Mouse (Mus musculus) cerebellum, adult 18-20 months (tissue): ENCODE results near the gene Gm10073.

Experiments
- DNase-seq, 2 experiments: peaks; one replicate each; pipeline ENCODE4 v3.0.0; 2021

Gene Gm10073

DNA sequence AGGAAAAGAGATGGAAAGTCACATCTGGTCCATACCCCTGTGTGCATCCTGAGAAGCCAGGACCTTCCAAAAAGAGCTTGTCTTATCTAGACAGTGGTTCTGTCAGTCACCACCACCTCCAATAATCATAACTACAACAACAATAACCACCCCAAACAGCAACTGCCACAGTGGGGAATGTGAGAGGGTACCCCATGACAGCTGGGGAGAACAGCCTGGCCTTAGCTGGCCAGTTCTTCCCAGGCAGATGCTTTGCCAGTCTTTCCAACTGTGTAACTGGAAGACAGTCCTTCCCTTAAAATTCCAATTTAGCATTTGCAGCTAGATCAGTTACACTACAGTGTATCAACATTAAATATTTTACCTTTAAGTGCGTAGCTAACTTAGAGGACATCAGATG is 22.4 kb downstream of the Gm10073 start:
- no peak for DNase-seq

DNA sequence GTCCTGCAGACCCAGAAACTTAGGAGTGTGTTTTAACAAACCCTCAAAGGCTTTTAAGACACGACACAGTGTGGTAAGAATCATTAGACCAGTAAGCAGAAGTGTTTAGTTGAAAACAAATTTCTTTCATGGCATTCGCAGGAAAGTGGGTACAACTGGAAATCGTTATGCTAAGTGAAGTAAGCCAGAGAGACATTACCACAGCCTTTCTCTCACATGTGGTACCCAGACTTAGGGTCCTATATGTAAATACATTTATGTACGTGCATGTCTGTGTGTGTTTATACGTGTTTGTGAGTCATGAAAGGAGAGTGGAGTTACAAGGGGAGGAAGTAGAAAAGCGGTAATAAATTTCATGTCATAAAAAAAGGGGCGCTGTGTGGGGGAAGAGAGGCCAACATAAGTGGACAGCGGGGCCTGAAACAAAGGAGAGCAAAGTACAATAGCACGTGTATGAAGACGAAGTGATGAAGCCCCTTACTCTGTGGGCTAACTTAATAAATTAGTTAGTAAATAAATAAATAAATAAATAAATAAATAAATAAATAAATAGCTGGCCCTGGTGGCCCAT is 24.8 kb downstream of the Gm10073 start:
- DNase-seq: no peak

DNA sequence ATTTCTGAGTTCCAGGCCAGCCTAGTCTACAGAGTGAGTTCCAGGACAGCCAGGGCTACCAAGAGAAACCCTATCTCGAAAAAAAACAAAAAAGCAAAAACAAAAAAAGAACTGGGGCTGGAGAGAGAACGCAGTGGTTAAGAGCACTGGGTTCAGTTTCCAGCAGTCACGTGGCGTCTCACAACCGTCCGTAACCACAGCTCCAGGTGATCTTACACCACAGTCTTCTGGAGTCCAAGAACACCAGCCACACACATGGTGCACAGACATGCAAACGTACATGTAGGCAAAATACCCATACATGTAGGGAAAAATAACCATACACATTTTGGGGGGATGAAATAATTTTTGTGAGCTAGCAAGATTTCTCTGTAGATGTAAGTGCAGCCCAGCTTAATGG is 26.5 kb downstream of the Gm10073 start:
- DNase-seq: no peak

DNA sequence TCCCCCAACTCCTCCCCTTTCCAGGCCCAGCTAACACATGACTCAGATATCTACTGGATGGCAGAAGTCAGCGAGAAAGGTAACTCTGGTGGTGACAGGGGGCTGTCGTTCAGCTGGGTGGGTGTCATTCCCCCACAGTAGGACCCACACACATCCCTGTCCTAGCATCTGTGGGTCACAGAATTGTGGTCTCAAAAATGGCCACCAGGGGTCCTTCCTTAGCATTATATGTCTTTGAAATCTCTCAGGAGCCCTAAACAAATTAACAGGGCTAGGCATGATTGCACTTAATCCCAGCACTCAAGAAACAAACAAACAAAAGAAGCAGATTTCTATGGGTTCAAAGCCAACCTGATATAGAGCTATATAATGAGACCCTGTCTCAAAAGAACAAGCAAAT is 28.1 kb downstream of the Gm10073 start:
- no peak for DNase-seq

DNA sequence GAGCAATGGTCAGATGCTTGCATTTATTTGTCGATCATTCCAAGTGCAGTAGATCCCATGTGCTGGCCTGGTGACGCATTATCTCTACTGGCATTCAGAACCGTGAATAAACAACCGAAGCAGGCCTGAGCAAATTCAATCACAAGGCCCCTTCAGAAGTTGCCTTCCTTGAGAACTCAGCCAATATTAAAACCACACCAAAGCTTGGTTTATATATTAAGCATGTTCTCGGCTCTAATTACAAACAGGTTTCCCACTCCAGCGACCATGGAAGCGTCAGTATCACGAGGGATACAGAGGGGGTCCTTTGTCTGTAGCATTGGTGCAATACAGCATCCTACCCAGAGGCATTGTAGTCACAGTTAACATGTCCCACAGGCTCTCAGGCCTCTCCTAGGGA is 30.2 kb downstream of the Gm10073 start:
- no peak for DNase-seq

DNA sequence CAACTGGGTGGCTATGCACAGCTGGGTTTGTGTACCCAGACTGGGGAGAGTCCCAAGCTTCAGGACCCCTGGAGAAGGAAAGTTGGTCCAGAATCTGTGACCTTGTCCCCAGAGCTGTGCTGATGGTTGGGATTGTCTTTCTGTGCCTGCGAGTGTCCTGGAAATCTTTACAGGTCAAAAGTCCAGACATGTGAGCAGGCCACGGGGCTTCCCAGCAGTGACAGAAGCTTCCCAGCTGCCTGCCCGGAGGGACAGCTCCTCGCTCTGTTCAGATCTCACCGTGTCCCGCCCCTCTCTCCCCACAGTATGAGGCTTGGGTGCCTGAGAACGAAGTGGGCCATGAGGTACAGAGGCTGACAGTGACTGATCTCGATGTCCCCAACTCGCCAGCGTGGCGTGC is 32.3 kb downstream of the Gm10073 start:
- no peak for DNase-seq

DNA sequence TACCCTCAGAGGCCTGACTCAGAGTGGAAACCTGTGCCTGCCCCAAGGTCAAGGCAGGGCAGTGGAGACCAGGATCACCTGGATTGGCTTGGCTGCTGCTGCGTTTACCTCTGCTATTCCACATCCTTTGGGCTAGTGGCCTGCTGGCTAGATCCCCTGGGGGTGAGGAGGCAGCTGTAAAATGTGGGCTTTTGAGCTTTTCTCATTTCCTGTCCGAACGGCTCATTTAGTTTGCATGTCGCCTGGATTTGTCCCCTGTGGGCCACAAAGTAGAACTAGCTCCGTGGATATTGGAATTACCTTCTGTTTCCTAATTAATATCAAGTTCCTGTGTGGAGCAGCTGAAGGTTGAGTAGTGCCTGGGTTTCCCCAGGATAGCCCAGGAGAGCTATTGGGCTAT is 34.1 kb downstream of the Gm10073 start:
- DNase-seq: no peak

DNA sequence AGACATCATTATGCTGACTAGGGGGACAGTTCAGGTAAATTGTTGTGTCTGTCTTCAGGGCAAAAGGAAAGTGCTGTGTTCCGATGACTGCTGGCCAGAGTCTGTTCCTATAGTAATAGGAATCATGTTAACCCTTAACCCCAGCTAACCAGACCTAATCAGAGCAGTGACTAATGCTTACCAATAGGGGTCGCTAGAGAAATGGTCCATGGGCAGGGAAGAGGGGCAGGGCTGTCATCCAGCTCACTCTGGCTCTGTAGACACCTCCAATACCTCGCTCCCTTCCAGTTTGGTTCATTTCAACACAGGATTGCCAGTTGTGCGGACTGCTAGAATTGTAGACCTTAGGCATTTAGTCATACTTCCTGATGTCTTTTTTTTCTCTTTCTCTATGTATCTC is 37.8 kb downstream of the Gm10073 start:
- DNase-seq: no peak

DNA sequence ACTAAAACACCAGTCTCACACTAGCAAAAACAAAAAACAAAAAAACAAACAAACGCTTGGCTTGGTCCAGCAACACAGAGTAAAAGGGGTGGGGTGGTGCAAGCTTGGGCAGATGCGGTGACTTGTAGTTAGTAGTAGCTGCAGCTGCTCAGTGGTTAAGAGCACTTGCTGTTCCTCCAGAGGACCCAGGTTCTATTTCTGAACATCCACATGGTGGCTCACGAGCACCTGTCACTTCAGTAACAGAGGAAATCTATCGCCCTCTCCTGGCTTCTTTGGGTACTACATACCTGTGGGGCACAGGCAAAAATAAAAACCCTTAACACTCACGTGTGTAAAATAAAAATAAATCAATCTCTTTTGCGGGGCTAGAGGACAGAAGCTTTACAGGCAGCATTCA is 38.8 kb downstream of the Gm10073 start:
- DNase-seq: peak; percentile 28 to 39

DNA sequence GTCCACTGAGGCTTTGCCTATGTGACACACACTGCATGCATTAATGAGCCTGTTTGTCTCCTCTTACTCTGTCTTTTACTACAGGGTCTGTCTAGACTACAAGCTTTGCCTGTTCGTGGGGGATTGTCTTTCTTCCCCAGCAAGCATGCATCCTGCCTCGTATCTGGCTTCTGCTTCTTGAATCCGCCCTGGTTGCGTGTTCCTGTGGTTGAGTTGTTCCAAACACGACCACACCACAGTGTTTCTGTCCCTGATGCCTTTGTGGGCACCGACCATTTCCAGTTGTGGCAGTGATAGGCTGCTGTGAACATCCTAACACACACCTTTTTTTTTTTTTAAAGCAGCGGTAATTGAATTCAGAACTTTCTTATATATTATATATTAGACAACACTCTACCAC is 39.6 kb downstream of the Gm10073 start:
- DNase-seq: no peak

DNA sequence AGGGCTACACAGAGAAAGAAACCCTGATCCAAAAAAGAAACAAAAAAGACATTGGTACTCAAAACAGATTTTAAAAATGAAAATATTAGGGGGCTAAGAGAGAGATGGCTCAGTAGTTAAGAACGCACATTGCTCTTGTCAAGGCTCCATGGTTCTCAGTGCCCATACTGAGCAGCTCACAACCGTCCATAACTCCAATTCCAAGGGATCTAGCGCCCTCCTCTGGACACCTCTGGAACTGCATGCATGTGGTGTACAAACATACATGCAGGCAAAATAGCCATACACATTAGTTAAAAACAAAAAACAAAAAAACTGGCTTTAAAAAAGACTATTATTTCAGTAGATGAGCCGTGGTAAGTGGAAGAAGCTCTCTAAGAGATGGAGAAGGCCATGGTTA is 42.7 kb downstream of the Gm10073 start:
- no peak for DNase-seq

DNA sequence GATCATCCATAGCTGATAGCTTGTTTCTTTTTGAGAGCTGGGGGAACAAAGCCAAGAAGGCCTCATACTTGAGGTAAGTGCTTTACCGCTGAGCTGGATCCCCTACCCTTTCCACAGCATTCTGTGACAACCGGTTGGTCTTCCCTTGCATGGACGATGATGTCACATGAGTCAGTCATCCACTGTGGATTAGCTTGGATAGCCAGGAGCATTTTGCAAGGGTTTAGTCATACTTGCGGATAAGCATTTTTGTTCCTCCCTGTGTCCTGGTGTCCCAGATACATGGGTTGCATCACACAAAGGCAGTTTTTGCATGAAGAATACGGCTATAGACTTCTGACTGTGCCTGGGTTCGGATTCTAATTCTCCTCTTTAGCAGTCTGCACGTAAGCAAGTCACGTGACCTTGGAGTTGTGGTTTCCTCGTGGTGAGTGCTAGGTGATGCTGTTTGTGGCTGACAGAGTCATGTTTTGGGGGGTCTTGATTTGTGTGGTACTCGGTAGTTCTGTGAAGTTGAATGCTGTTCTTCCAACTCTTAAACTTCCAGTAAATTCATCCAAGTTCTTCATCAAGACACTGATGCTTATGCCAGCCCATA is 43.3 kb downstream of the Gm10073 start:
- no peak for DNase-seq

DNA sequence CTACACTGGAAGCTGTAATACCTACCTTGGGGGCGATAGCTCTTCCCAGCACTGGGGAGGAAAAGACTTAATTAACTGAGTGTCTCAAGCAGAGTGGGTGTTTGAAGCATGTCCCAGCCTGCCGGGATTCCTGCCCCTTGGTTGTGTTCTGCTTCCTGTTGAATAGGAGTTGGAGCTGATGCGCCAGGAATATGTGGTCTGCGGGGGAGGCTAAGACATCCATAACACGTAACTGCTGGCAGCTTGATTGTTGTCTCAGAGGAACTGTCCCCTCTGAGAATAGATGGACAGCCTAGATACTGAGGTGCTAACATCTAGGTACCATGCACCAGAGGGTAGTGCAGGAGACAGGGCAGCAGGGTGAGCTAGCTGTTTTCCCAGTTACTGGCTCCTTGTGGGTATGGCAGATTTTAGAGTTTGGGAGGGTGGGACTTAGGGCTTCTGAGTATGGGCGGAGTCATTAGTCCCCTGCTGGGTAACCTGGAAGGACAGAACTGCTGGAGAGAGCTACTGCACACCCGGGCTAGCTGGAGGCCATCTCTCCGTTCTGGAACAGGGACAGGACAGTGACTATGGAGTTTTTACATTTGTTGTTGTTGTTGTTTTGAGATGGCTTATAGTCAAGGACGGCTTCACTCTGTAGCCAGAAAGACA is 44.5 kb downstream of the Gm10073 start:
- no peak for DNase-seq

DNA sequence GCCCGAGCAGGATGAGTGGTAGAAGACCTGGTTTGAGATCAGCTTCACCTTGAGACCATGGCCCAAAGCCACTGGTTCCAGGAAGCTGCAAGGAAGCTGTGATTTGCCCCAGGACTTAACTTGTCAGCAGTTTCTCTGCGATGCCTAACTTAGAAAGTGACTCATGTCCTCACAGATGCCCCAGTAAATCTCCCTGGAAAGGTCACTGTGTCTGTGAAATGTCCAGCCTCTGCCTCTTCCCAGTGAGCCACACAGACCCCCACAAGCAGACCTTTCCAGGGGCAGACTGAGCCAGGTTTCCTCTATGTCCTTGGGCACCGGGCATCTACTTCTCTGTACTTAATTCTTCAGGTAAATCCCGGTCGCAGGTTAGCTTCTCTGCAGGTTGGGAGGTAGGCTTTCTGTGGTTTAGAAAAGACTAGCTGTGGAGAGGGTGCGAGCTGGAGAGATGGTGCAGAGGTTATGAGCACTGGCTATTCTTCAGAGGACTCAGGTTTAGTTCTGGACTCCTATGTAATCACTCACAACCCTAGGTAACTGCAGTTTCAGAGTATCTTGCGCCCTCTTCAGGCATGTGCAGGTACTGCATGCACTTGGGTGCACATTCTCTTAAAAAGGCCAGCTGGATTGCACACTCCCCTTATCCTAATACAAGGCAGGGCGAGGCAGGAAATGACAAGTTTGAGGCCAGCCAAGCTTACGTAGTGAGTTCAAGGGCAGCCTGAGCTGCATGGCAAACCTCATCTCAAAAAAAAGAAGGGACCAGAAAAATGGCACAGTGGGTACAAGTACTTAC is 45.8 kb downstream of the Gm10073 start:
- DNase-seq: no peak

DNA sequence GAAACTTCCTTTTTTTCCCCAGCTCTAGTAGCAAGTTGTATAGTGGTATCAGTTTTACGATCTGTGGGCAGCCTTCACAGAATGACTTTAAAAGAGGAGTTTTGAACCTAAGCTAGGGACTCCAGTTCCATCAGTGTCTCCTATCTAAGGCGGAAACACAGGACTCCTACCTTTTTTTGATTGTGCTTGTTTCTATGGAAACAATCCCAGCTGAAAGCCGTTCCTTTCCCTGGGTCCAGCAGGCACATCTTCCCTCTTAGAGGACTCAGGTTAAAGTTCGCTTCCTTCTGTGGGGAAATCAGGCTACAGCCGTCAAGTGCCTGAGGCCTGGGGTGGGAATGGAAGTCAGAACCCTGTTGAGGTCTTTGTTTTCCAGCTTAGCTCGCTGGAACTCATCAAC is 46.5 kb downstream of the Gm10073 start:
- no peak for DNase-seq
